Mouse (Mus musculus): ENCODE measurements around the gene Skor1.

DNA sequence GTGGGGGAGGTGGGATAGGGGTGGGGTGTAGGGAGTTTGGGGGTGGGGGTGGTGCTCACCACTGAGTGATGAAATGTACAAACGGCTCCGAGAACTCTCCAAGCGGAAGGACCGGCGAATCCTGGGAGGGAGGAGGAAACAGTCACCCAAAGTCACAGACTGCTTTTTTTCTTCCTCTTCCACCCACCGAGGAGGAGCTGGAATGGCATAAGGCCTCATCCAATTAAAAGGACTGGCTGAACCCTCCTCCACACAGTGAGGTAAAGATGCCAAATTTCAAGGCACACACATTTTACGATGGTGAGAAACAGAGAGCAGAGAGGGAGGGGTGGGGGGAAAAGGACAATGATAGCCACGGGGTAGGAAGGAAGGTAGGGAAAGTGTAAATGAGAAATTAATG lies 48.5 kb upstream of the Skor1 start:
- TF ChIP-seq CTCF (IDR thresholded peaks at IDR 0.05; ENCODE audit: low read depth, low read length) = no peak
- no peak for TF ChIP-seq POLR2AphosphoS5 (IDR thresholded peaks at IDR 0.05; ENCODE audit: insufficient replicate concordance, low read depth, low read length)
- no peak for TF ChIP-seq GATA1 (IDR thresholded peaks at IDR 0.05; ENCODE audit: borderline replicate concordance, low read length)
- TF ChIP-seq TAL1 (conservative IDR thresholded peaks at IDR 0.05; ENCODE audit: low read depth, low read length) = no peak
